Mouse (Mus musculus) brain, embryonic 14.5 days (tissue): ENCODE measurements around the gene Vmn1r24. TPM values are rescaled to one million over a fixed set of nuclear protein-coding genes. Genes with fewer than 3 reads are reported as not detected.
"Not testable (repeated sequence)": the region's sequence is repeated elsewhere in the genome, so short reads cannot be mapped to it uniquely, and the experiment has no call there.

Source experiments
- DNase-seq: peaks from one replicate; pipeline ENCODE4 v3.0.0-alpha.2; 2011; ENCODE audit warnings: low read depth
- CTCF ChIP-seq: fragments of 200-500 bp; IDR thresholded peaks from 2 replicates; pipeline ENCODE4 v1.5.1; 2012; ENCODE audit warnings: inconsistent platforms, mild to moderate bottlenecking, moderate library complexity, borderline replicate concordance; ENCODE audit not compliant: insufficient read depth, insufficient read length; ENCODE audit errors: extremely low read depth
- POLR2A ChIP-seq: fragments of 200-500 bp; IDR thresholded peaks from 2 replicates; pipeline ENCODE4 v1.6.1; 2012; ENCODE audit warnings: mild to moderate bottlenecking, inconsistent platforms, borderline replicate concordance; ENCODE audit not compliant: poor library complexity, insufficient read depth, insufficient read length, severe bottlenecking; ENCODE audit errors: extremely low read depth
- polyA plus RNA-seq: library from polyadenylated mRNA; depleted of rRNA; stranded (reverse); fragments of >200 nt; gene quantifications from 2 replicates; pipeline ENCODE4 v1.2.3, GENCODE M21; 2012; rRNA removed

Gene Vmn1r24
- polyA plus RNA-seq: not detected in 2 replicates

DNA sequence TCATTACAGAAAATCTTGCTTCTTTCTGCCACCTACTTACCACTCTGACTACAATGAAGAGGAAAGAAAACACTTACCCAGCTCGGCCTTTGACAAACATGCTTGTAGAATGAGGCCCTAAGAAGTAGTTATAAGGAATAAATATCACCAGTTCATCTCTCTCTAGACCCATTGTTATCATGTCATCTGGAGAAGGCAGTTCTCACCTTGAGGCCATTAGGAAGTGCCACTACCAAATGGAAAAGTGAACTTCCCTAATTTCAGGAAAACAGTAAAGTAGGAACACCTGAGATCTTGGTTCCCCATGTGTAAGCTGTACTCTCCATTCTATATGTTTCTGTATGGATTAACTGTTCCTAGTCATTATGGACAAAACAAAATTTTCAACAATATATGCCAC, at the start of gene Vmn1r24:
TSS of gene Vmn1r24 (minus strand) at position 101 of the 400 bp plus-strand sequence.
- DNase-seq: not testable (repeated sequence)

DNA sequence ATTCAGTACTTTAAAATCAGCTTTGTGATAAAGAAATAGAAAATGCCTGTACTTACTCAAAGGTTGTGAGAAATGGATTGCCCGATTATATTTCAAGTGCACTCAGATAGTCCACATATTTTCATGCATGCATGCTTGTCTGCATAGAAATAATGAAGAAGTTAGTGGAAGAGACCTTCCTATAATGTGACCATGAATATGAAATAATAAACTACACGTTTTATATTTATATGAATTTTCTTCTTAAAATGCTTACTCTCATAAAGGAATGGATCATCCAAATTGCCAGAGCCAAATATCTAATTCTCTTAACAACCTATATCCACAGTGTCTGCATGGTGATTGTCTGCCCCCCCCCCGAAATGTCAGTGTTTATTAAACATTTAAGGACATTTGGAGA, 19.4 kb upstream of the Vmn1r24 start, which contains the start of gene Vmn1r25:
TSS of gene Vmn1r25 (minus strand) at position 101 of the 400 bp plus-strand sequence.
- no peak for TF ChIP-seq POLR2A
- TF ChIP-seq CTCF: no peak
- DNase-seq: no peak

DNA sequence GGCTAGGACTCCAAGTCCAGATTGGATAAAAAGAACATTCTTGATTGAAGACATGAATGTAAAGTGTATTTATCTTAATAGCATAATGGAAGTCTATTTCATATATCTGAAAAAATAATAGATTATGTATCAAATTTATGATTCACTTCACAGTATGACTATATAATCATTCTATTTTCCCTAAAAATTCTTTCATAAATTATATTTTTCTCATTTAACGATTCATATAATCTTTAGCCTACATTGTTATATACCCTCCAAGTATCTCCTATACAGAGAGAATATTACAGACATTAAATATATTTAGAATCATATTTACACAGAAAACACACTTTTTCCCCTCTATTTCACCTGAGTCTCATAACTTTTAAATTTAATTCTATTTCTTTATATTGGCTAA, 34.6 kb downstream of the Vmn1r24 start, which contains the start of gene Vmn1r23:
TSS of gene Vmn1r23 (minus strand) at position 101 of the 400 bp plus-strand sequence.
- TF ChIP-seq POLR2A: no peak
- TF ChIP-seq CTCF: no peak
- no peak for DNase-seq

DNA sequence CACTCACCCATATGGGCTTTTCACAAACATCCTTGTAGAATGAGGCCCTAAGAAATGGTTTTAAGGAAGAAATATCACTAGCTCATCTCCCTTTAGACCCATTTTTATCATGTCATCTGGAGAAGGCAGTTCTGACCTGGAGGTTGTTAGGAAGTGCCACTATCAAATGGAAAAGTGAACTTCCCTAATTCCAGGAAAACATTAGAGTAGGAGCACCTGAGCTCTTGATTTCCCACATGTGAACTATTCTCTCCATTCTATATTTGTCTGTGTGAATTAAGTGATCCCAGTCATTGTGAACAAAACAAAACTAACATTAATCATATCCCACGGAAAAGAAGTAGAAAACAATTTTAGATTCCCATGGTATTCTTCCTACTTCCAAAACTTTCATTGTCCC, 53.4 kb downstream of the Vmn1r24 start, which contains the start of gene Vmn1r22:
TSS of gene Vmn1r22 (minus strand) at position 101 of the 400 bp plus-strand sequence.
- TF ChIP-seq POLR2A: no peak
- TF ChIP-seq CTCF: no peak

More for the DNA sequence above, 53.4 kb downstream of the Vmn1r24 start, which contains the start of gene Vmn1r22:
- DNase-seq: no peak

Other genes with a start within 250 kb of the Vmn1r24 start
- gene Vopp1, start 136.3 kb downstream of the Vmn1r24 start, polyA plus RNA-seq: 136 and 160 TPM in 2 replicates
- not detected in 2 replicates for gene Vmn1r21, start 111.2 kb downstream of the Vmn1r24 start, polyA plus RNA-seq
- gene Vmn1r22, start 53.5 kb downstream of the Vmn1r24 start, polyA plus RNA-seq: not detected in 2 replicates
- gene Vmn1r23, start 34.7 kb downstream of the Vmn1r24 start, polyA plus RNA-seq: not detected in 2 replicates
- gene Vmn1r25, start 19.3 kb upstream of the Vmn1r24 start, polyA plus RNA-seq: not detected in 2 replicates
- not detected in 2 replicates for gene Vmn1r26, start 53.7 kb upstream of the Vmn1r24 start, polyA plus RNA-seq